Mouse (Mus musculus) small intestine, adult 2 months (tissue): ENCODE measurements around the gene Cuedc2.

ENCODE experiments used
- CTCF ChIP-seq: fragments of 200-500 bp; IDR thresholded peaks from 2 replicates; pipeline ENCODE4 v1.5.1; 2012; ENCODE audit warnings: low read depth, mild to moderate bottlenecking, control low read depth, inconsistent platforms, low read length, moderate library complexity, mixed read lengths; ENCODE audit not compliant: insufficient replicate concordance, insufficient read length; ENCODE audit errors: extremely low read depth
- POLR2A ChIP-seq: fragments of 200-500 bp; IDR thresholded peaks from 2 replicates; pipeline ENCODE4 v1.6.1; 2012; ENCODE audit warnings: low read depth, mild to moderate bottlenecking, control low read depth, inconsistent platforms, low read length, moderate library complexity

- no peak for TF ChIP-seq POLR2A
- no peak for TF ChIP-seq CTCF
Measured at GRCm38 (mm10) chr19:46302551-46302950, 36.0 kb downstream of the Cuedc2 start.
